Mouse (Mus musculus): ENCODE measurements at regions not wholly inside any gene's neighbourhood (a gene's known extent, or its start where the extent isn't known, plus 50 kb on each side); places are given as distances from the start of the nearest gene placed in this dataset.

DNA sequence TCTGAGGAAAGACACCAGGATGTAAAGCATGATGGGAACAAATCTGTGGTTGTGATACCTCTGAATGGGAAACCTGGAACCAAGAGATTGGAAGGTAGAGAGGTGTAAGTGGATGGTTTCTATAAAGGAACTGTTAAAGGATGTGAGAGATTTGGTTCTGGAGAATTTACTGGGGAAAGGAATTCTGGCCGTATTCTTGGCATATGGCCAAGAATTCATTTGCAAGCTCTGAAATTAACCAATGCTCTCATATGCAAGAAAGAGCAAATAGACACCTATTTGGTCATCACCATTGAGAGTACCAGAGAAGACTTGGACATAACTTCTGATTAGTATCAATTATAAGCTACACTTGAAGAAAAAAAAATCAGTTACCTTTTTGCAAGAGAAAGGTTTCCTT lies 187.3 kb downstream of the Gm11146 start:
- 45% methylated on average over 1 of the region's 1 CpGs for WGBS (ENCODE audit: insufficient replicate concordance)
- H3K9ac ChIP-seq (ENCODE audit: low read depth, low read length), result no peak overlapping the region
- H3K4me2 ChIP-seq (ENCODE audit: low read depth, low read length), result no peak overlapping the region
- H3K4me3 ChIP-seq (ENCODE audit: low read depth, low read length), result no peak overlapping the region
- H3K27ac ChIP-seq (ENCODE audit: low read length), result no peak overlapping the region
- H3K9me3 ChIP-seq (replicated peaks; ENCODE audit: control insufficient read depth, low read length), result no peaks in the 10 kb centered on the region
- no peaks in the 10 kb centered on the region; the same call in 1 of the 2 replicates for H3K4me1 ChIP-seq (ENCODE audit: control insufficient read depth, low read depth, low read length)
- H3K36me3 ChIP-seq (ENCODE audit: control insufficient read depth, insufficient read depth), result no peaks in the 10 kb centered on the region
- ATAC-seq (ENCODE audit: low read depth), result no peak
- H3K27me3 ChIP-seq (ENCODE audit: control insufficient read depth, insufficient read depth, low read depth, low read length), result no peaks in the 10 kb centered on the region

DNA sequence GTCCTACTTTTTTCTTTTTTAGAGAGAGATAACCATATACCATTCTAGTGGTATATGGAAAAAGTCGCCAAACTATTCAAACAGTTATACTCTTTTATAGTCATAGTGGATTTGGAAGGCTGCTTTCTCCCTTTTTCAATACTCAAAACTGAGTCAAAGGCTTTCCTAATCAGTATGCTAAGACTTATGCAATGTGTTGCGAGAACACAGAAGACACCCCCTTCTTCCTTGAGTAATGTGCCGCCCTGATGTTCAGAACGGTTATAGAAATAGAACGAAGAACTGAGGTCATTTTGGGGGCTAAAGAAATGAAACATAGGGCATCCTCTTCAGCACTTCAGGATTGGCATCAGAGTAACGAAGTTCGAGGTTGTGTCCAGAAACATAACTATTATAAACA lies 192.7 kb downstream of the Gm11146 start:
- 62% methylated on average over 7 of the region's 7 CpGs for WGBS (ENCODE audit: insufficient replicate concordance)
- H3K9me3 ChIP-seq (replicated peaks; ENCODE audit: control insufficient read depth, low read length), result no peaks in the 10 kb centered on the region
- H3K36me3 ChIP-seq (ENCODE audit: control insufficient read depth, insufficient read depth), result no peaks in the 10 kb centered on the region
- no peak overlapping the region for H3K27ac ChIP-seq (ENCODE audit: low read length)
- no peak for ATAC-seq (ENCODE audit: low read depth)
- H3K4me3 ChIP-seq (ENCODE audit: low read depth, low read length), result no peak overlapping the region
- H3K9ac ChIP-seq (ENCODE audit: low read depth, low read length), result no peak overlapping the region
- H3K4me2 ChIP-seq (ENCODE audit: low read depth, low read length), result no peak overlapping the region
- no peaks in the 10 kb centered on the region for H3K27me3 ChIP-seq (ENCODE audit: control insufficient read depth, insufficient read depth, low read depth, low read length)
- H3K4me1 ChIP-seq (ENCODE audit: control insufficient read depth, low read depth, low read length), result no peaks in the 10 kb centered on the region

DNA sequence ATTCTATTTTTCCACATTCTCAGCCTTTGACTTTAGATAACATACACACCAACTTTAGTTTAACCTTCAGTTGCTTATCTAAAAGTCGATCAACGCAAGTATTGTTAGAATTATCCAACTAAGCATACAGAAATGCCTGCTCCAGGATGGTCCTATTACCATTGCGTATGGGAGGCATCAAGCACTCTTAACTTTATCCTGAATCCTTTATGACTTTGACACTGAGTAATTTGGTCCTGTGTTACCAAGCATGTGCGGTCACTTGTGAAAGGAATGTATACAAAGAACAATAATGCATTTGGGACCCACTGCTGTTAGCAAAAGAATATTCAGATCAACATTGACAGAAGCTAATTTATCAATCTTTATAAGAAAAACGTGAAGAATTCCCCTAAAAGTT lies 194.9 kb downstream of the Gm11146 start:
- Histone ChIP-seq H3K27ac (ENCODE audit: low read length) (no peak overlapping the region), H3K4me3 (ENCODE audit: low read depth, low read length) (no peak overlapping the region), H3K4me1 (ENCODE audit: control insufficient read depth, low read depth, low read length) (no peaks in the 10 kb centered on the region), H3K9ac (ENCODE audit: low read depth, low read length) (no peak overlapping the region), H3K27me3 (ENCODE audit: control insufficient read depth, insufficient read depth, low read depth, low read length) (no peaks in the 10 kb centered on the region), H3K9me3 (replicated peaks; ENCODE audit: control insufficient read depth, low read length) (no peaks in the 10 kb centered on the region), H3K4me2 (ENCODE audit: low read depth, low read length) (no peak overlapping the region), H3K36me3 (ENCODE audit: control insufficient read depth, insufficient read depth) (no peaks in the 10 kb centered on the region)
- no peak for ATAC-seq (ENCODE audit: low read depth)
- WGBS (ENCODE audit: insufficient replicate concordance), result 65% methylated on average over 5 of the region's 5 CpGs

DNA sequence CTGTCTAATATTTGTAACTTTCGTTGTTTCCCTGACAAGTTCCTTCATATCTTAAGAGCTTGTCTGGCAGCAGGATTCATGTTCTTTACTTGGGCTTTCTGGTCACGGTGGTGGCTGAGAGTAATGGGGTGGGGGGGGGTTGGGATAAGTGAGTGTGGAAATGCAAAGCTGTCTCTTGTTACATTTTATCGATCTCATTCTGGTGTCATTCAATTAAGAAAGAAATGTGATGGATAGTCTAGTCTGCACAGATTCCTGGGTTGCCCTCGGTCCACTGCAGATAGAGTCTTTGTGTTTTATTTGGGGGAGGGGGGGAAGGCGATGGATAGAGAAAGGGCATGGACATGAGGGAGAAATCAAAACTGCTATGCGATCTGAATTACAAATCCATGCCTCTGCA lies 196.0 kb downstream of the Gm11146 start:
- WGBS (ENCODE audit: insufficient replicate concordance), result 57% methylated on average over 6 of the region's 6 CpGs
- Histone ChIP-seq H3K4me3 (ENCODE audit: low read depth, low read length) (no peak overlapping the region), H3K27me3 (ENCODE audit: control insufficient read depth, insufficient read depth, low read depth, low read length) (no peaks in the 10 kb centered on the region), H3K27ac (ENCODE audit: low read length) (peak overlapping the region; percentile 45; the same call in 1 of the 2 replicates), H3K9me3 (replicated peaks; ENCODE audit: control insufficient read depth, low read length) (no peaks in the 10 kb centered on the region), H3K4me2 (ENCODE audit: low read depth, low read length) (peak overlapping the region; percentile 26; the same call in 1 of the 2 replicates), H3K36me3 (ENCODE audit: control insufficient read depth, insufficient read depth) (no peaks in the 10 kb centered on the region), H3K9ac (ENCODE audit: low read depth, low read length) (no peak overlapping the region), H3K4me1 (ENCODE audit: control insufficient read depth, low read depth, low read length) (no peaks in the 10 kb centered on the region)
- no peak for ATAC-seq (ENCODE audit: low read depth)

DNA sequence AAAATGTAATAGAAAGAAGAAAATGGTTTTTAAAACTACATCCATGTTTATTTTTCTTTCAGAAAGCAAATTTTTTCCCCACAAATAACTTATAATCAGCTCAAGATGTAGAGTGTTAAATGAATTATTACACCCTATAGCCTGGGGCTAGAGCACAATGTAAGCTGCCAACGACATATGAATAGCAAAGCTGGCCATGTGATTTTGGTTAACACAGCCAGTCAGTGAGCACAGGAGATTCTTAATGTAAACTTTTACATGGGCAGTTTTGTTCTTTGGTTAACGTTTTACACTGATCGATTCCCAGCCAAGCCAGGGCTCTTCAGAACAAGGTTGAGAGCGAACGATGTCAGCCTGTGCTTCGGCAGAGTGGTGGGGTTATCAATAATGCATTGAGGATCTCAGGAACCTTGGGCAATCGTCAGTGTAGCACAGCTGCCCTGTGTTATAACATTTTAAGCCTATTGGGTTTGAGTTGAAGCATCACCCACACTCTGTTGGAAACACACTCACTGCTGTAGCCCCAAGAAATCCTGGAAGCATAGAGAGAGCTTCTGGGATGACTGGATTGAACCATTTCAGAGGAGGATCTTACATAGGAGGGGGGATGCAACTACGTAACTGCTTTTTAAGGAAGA lies 196.6 kb downstream of the Gm11146 start:
- Histone ChIP-seq H3K9me3 (replicated peaks; ENCODE audit: control insufficient read depth, low read length) (no peaks in the 10 kb centered on the region), H3K27me3 (ENCODE audit: control insufficient read depth, insufficient read depth, low read depth, low read length) (no peaks in the 10 kb centered on the region), H3K9ac (ENCODE audit: low read depth, low read length) (no peak overlapping the region), H3K36me3 (ENCODE audit: control insufficient read depth, insufficient read depth) (no peaks in the 10 kb centered on the region), H3K4me2 (ENCODE audit: low read depth, low read length) (peak overlapping the region; percentile 26; the same call in 1 of the 2 replicates), H3K4me3 (ENCODE audit: low read depth, low read length) (peak overlapping the region; percentile 6; the same call in 1 of the 2 replicates), H3K4me1 (ENCODE audit: control insufficient read depth, low read depth, low read length) (no peaks in the 10 kb centered on the region; the same call in 1 of the 2 replicates), H3K27ac (ENCODE audit: low read length) (peak overlapping the region; percentile 45; the same call in 1 of the 2 replicates)
- ATAC-seq (ENCODE audit: low read depth), result peak; percentile 84
- 48% methylated on average over 8 of the region's 8 CpGs for WGBS (ENCODE audit: insufficient replicate concordance)

DNA sequence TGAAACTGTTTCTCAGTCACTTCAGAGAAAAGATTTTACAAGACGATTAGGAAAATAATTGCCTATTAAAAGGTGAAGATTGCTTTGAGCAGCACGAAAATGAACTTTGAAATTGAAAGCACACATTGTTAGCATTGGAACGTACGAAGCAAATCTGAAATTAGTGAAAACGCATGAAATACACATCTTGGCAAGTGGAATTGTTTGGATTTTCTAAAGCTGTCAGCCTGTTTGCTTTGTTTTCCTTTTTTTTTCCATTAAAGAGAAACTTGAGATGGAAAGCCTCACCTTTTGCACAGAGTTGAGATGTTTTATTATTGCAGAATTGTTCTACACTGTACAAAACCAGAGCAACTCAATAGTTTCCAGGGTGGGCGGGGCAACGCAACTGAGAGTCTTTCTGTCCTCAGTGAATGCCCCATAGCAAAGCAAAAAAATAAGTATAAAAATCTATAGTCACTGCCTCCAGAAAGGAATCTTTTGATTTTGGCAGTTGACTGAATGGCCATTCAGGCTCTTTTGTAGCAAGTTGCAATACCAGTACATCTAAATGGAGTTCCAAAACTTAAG lies 199.1 kb downstream of the Gm11146 start:
- Histone ChIP-seq H3K4me1 (ENCODE audit: control insufficient read depth, low read depth, low read length) (no peaks in the 10 kb centered on the region; the same call in 1 of the 2 replicates), H3K27ac (ENCODE audit: low read length) (no peak overlapping the region), H3K9ac (ENCODE audit: low read depth, low read length) (no peak overlapping the region), H3K4me2 (ENCODE audit: low read depth, low read length) (no peak overlapping the region), H3K27me3 (ENCODE audit: control insufficient read depth, insufficient read depth, low read depth, low read length) (no peaks in the 10 kb centered on the region), H3K9me3 (replicated peaks; ENCODE audit: control insufficient read depth, low read length) (no peaks in the 10 kb centered on the region), H3K36me3 (ENCODE audit: control insufficient read depth, insufficient read depth) (no peaks in the 10 kb centered on the region), H3K4me3 (ENCODE audit: low read depth, low read length) (no peak overlapping the region)
- ATAC-seq (ENCODE audit: low read depth), result no peak
- WGBS (ENCODE audit: insufficient replicate concordance), result 66% methylated on average over 7 of the region's 7 CpGs

DNA sequence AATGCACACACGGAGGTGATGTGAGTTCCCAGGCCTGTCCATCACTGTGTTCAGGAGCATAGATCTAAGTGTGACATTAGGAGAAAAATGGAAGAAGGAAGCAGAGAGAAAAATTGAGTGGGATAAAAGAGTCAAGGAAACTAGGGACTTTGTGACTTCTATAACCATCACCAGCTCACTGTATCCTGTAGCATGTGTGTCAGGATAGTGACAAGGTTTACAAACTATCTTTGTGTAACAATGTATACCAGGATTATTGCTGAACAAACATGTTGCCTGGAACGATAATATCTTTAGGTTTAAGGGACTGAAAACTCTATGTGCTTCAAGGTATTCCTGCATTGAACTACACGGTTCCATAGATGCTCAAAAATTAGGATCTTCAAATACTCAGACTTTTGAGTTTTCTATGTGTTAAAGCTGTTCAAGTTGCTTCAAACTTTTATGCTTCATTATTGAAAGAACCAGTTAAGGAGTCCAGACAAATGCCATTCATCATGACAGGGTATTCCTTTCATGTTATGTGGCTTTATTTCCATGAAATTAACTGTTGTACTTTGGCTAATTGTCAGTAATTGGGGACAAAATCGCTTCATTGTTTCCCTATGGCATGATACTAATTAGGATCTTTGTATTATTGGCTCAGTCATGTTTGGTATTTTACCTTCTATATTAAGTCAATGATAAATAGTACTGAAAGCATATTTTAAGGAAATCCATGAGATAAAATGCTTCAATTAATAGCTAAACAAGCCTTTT lies 200.5 kb downstream of the Gm11146 start:
- Histone ChIP-seq H3K27me3 (ENCODE audit: control insufficient read depth, insufficient read depth, low read depth, low read length) (no peaks in the 10 kb centered on the region), H3K9me3 (replicated peaks; ENCODE audit: control insufficient read depth, low read length) (no peaks in the 10 kb centered on the region), H3K4me2 (ENCODE audit: low read depth, low read length) (no peak overlapping the region), H3K9ac (ENCODE audit: low read depth, low read length) (no peak overlapping the region), H3K27ac (ENCODE audit: low read length) (no peak overlapping the region), H3K4me3 (ENCODE audit: low read depth, low read length) (no peak overlapping the region), H3K36me3 (ENCODE audit: control insufficient read depth, insufficient read depth) (no peaks in the 10 kb centered on the region), H3K4me1 (ENCODE audit: control insufficient read depth, low read depth, low read length) (no peaks in the 10 kb centered on the region; the same call in 1 of the 2 replicates)
- ATAC-seq (ENCODE audit: low read depth), result no peak
- 46% methylated on average over 4 of the region's 4 CpGs for WGBS (ENCODE audit: insufficient replicate concordance)

DNA sequence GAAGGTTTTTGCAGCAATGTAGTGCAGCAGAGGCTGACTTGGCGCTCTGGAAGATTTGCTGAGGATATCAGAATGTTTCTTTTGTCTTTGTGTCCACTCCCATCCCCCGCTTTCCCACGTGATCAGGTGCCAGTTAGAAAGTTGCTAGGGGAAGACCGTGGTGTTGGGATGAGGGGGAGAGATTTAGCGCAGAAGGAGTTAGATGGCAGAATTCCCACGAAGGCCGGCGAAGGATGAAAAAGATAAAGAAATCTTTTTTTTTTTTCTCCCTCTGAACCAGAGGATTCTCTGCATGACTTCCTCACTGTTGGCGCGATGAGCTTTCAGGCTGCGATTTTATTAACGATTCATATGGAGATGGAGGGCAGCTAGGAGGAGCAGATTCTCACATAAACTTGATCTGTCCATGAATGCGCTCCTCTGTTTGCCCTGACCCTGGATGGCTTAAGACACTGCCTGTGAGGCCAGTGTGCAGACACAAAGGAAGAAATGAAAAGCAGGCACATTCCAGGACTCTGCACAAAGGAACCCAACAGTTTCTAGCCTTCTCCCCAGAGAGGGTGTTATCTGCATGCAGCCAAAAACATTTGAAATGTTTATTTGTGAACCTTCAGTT lies 201.5 kb downstream of the Gm11146 start:
- Histone ChIP-seq H3K4me2 (ENCODE audit: low read depth, low read length) (peak overlapping the region; percentile 31), H3K9me3 (replicated peaks; ENCODE audit: control insufficient read depth, low read length) (no peaks in the 10 kb centered on the region), H3K27me3 (ENCODE audit: control insufficient read depth, insufficient read depth, low read depth, low read length) (no peaks in the 10 kb centered on the region), H3K4me3 (ENCODE audit: low read depth, low read length) (no peak overlapping the region; the same call in 1 of the 2 replicates), H3K9ac (ENCODE audit: low read depth, low read length) (no peak overlapping the region), H3K36me3 (ENCODE audit: control insufficient read depth, insufficient read depth) (no peaks in the 10 kb centered on the region), H3K27ac (ENCODE audit: low read length) (no peak overlapping the region), H3K4me1 (ENCODE audit: control insufficient read depth, low read depth, low read length) (no peaks in the 10 kb centered on the region; the same call in 1 of the 2 replicates)
- WGBS (ENCODE audit: insufficient replicate concordance), result 14% methylated on average over 13 of the region's 13 CpGs
- ATAC-seq (ENCODE audit: low read depth), result no peak

Data from liver, embryonic 16.5 days (tissue).